Mouse (Mus musculus) spleen, adult 2 months (tissue): Measurements from ENCODE around the gene Ncaph.
"Not testable (repeated sequence)": the region's sequence is repeated elsewhere in the genome, so short reads cannot be mapped to it uniquely, and the experiment has no call there.

Experiments
- CTCF ChIP-seq: fragments of 200-500 bp; IDR thresholded peaks from 2 replicates; pipeline ENCODE4 v1.5.1; 2011; ENCODE audit warnings: mild to moderate bottlenecking, inconsistent platforms; ENCODE audit not compliant: insufficient read depth, insufficient read length, insufficient replicate concordance; ENCODE audit errors: extremely low read depth
- POLR2A ChIP-seq: fragments of 200-500 bp; IDR thresholded peaks from 2 replicates; pipeline ENCODE4 v1.6.1; 2011; ENCODE audit warnings: low read depth, low read length, inconsistent platforms

GRCm38 (mm10) chr2:127090151-127090550, 43.6 kb downstream of the Ncaph start:
- TF ChIP-seq POLR2A, CTCF: not testable (repeated sequence)
